Mouse (Mus musculus) embryonic facial prominence, embryonic 14.5 days (tissue): Measurements from ENCODE around the gene Mdp1. TPM values are rescaled to one million over a fixed set of nuclear protein-coding genes. Genes with fewer than 3 reads are reported as not detected.

ENCODE experiments used
- ATAC-seq: fragments of 200-750 bp; cut with Nextera tagmentation; 2 replicates; pipeline ENCODE4 v1.8.0; 2017; ENCODE audit warnings: low read depth, moderate number of reproducible peaks, moderate TSS enrichment
- DNase-seq: peaks from one replicate; pipeline ENCODE4 v3.0.0-alpha.2; 2015; ENCODE audit warnings: low spot score
- H3K27ac ChIP-seq: fragments of 300-500 bp; sonication (generic); replicated peaks from 2 replicates; pipeline ENCODE4 v1.5.1; 2014; ENCODE audit warnings: low read depth, mild to moderate bottlenecking, low read length, moderate library complexity
- H3K27me3 ChIP-seq: fragments of 300-500 bp; sonication (generic); replicated peaks from 2 replicates; pipeline ENCODE4 v1.6.1; 2014; ENCODE audit warnings: low read length; ENCODE audit not compliant: control insufficient read depth, insufficient read depth
- H3K36me3 ChIP-seq: fragments of 300-500 bp; sonication (generic); 2 replicates; pipeline ENCODE4 v1.6.1; 2014; ENCODE audit warnings: low read length, mixed read lengths; ENCODE audit not compliant: control insufficient read depth, insufficient read depth
- H3K4me1 ChIP-seq: fragments of 300-500 bp; sonication (generic); 2 replicates; pipeline ENCODE4 v1.6.1; 2014; ENCODE audit warnings: antibody characterized with exemption, low read length; ENCODE audit not compliant: control insufficient read depth, insufficient read depth
- H3K4me2 ChIP-seq: fragments of 300-500 bp; sonication (generic); 2 replicates; pipeline ENCODE4 v1.6.1; 2014; ENCODE audit warnings: low read depth, mild to moderate bottlenecking, low read length, moderate library complexity, mixed read lengths
- H3K4me3 ChIP-seq: fragments of 300-500 bp; sonication (generic); 2 replicates; pipeline ENCODE4 v1.5.1; 2014; ENCODE audit warnings: low read depth, mild to moderate bottlenecking, low read length
- H3K9ac ChIP-seq: fragments of 300-500 bp; sonication (generic); 2 replicates; pipeline ENCODE4 v1.6.1; 2014; ENCODE audit warnings: low read depth, mild to moderate bottlenecking, low read length, moderate library complexity, mixed read lengths
- H3K9me3 ChIP-seq: fragments of 300-500 bp; sonication (generic); 2 replicates; pipeline ENCODE4 v1.6.1; 2016; ENCODE audit warnings: low read length; ENCODE audit not compliant: control insufficient read depth
- whole genome bisulfite sequencing: fragments of 180-500 bp; shearing (Covaris S2); extraction: QIAGEN DNeasy Blood & Tissue Kit; methylation state at CpG from one replicate; pipeline ENCODE4 v1.1.7; 2014; 5-methylcytosine and 5-hydroxymethylcytosine counted together
- polyA plus RNA-seq: library from polyadenylated mRNA; unstranded; fragments of >200 nt; fragmentation: Nextera tagmentation; extraction: Ambion mirVana; gene quantifications from 2 replicates; pipeline ENCODE4 v1.2.1, GENCODE M21; 2014

Gene Mdp1
- 42.6 and 48.3 TPM in 2 replicates for polyA plus RNA-seq

- Histone ChIP-seq H3K4me2 (peak within 1 kb of the TSS; percentile 65), H3K4me1 (peaks cover 13% of the 10 kb centered on the region; the same call in 1 of the 2 replicates), H3K9me3 (no peaks in the 10 kb centered on the region), H3K27ac (peak within 1 kb of the TSS; percentile 84), H3K9ac (peak within 1 kb of the TSS; percentile 82), H3K36me3 (peaks cover 37% of the 10 kb centered on the region), H3K4me3 (peak within 1 kb of the TSS; percentile 78), H3K27me3 (no peaks in the 10 kb centered on the region)
- under 1% methylated on average over 37 of the region's 39 CpGs for WGBS
- DNase-seq (peak; percentile 95), ATAC-seq (peak; percentile 97)
Observed at GRCm38 (mm10) chr14:55659960-55660573, at the start of gene Mdp1. Gene Mdp1 (minus strand): TSS chr14:55660508.

DNA sequence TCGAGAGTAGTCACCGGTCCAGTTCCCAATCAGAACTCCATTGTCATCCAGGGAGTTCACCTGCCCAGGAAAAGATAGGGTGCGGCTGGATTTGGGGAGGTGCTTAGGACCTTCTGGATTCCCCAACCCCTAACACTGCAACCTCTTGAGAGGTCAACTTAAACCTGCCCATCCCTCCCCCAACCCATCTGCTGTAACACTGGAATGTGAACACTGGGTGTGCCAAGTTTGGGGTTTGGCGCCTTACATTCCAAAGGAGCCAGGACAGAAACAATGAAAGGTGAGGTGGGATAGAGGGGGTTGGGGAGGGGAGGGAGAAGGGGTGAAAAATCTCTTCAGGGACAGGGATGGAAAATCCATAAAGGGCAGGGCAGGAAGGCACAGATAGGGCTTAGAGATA lies 49.2 kb upstream of the Mdp1 start:
- no peak overlapping the region for H3K4me3 ChIP-seq
- WGBS, result 84% methylated on average over 4 of the region's 4 CpGs
- peaks cover 15% of the 10 kb centered on the region for H3K27me3 ChIP-seq
- no peaks in the 10 kb centered on the region; the same call in 1 of the 2 replicates for H3K4me1 ChIP-seq
- H3K9me3 ChIP-seq, result no peaks in the 10 kb centered on the region
- H3K9ac ChIP-seq, result no peak overlapping the region
- H3K36me3 ChIP-seq, result no peaks in the 10 kb centered on the region
- ATAC-seq (no peak), DNase-seq (no peak)
- no peak overlapping the region for H3K4me2 ChIP-seq
- H3K27ac ChIP-seq, result no peak overlapping the region

- DNase-seq (no peak), ATAC-seq (no peak)
- Histone ChIP-seq H3K4me3 (no peak overlapping the region), H3K4me1 (no peaks in the 10 kb centered on the region), H3K27me3 (peaks cover 6% of the 10 kb centered on the region), H3K4me2 (no peak overlapping the region), H3K27ac (no peak overlapping the region), H3K9ac (no peak overlapping the region), H3K36me3 (no peaks in the 10 kb centered on the region), H3K9me3 (no peaks in the 10 kb centered on the region)
- 85% methylated on average over 5 of the region's 5 CpGs for WGBS
Observed at GRCm38 (mm10) chr14:55707397-55707796, 47.1 kb upstream of the Mdp1 start.

DNA sequence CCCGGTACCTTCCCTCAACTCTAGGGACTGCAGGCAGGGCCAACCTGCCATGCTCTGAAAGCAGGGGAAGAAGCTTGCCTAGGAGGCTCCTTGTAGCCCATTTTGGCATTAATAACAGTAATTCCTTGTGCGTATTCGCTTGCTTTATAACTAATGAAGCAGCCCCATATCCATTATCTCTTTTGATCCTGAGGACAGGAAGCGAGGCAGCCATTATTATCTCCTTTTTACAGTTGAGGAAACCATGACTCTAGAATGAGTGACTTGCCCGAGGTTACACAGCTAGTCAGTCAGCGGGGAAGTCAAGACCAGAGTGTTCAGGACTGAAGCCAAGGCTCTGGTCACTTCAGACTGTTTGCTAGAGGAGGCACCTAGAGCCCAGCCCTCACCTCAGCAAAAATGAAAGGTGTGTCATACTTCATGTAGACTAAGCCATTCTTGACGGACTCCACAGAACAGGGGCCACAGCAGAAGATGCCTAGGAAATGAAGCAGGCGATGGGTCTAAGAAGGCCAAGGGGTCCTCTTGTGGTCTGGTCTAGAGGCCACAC lies 45.8 kb upstream of the Mdp1 start:
- DNase-seq (no peak), ATAC-seq (no peak)
- Histone ChIP-seq H3K4me3 (no peak overlapping the region), H3K27ac (no peak overlapping the region), H3K4me2 (no peak overlapping the region), H3K4me1 (no peaks in the 10 kb centered on the region), H3K36me3 (no peaks in the 10 kb centered on the region), H3K27me3 (no peaks in the 10 kb centered on the region), H3K9me3 (no peaks in the 10 kb centered on the region), H3K9ac (no peak overlapping the region)
- 89% methylated on average over 8 of the region's 8 CpGs for WGBS

DNA sequence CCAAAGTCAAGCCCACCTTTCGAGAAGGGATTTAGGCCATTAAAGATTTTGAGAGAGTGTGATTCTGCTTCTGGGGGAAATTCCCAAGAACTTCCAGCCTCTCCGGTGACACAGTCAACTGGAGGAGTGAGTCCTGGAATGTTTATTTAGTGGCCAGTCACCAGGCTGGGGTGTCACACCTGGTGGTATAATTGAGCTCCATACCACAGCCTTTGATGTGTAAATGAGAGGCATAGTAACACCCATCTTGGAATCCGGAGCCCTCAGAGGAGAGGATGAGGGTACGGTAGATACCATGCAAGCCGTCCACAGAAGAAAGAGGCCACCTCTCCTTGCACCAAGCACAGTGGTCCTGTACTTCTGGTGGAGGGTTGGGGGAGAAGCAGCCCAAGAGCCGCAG lies 42.5 kb upstream of the Mdp1 start:
- Histone ChIP-seq H3K9me3 (no peaks in the 10 kb centered on the region), H3K4me3 (no peak overlapping the region), H3K4me1 (no peaks in the 10 kb centered on the region), H3K4me2 (no peak overlapping the region), H3K36me3 (no peaks in the 10 kb centered on the region), H3K9ac (no peak overlapping the region), H3K27me3 (no peaks in the 10 kb centered on the region), H3K27ac (no peak overlapping the region)
- 62% methylated on average over 6 of the region's 6 CpGs for WGBS
- DNase-seq (no peak), ATAC-seq (no peak)

- H3K27me3 ChIP-seq, result no peaks in the 10 kb centered on the region
- no peaks in the 10 kb centered on the region for H3K9me3 ChIP-seq
- no peak overlapping the region for H3K4me3 ChIP-seq
- no peak overlapping the region for H3K4me2 ChIP-seq
- DNase-seq, result no peak
- H3K27ac ChIP-seq, result no peak overlapping the region
- no peak overlapping the region for H3K9ac ChIP-seq
- 55% methylated on average over 8 of the region's 9 CpGs for WGBS
- ATAC-seq, result no peak
- no peaks in the 10 kb centered on the region for H3K4me1 ChIP-seq
- no peaks in the 10 kb centered on the region for H3K36me3 ChIP-seq
Observed at GRCm38 (mm10) chr14:55701131-55701530, 40.8 kb upstream of the Mdp1 start.

- H3K4me2 ChIP-seq, result no peak overlapping the region
- no peaks in the 10 kb centered on the region for H3K27me3 ChIP-seq
- no peaks in the 10 kb centered on the region for H3K36me3 ChIP-seq
- WGBS, result 85% methylated on average over 4 of the region's 4 CpGs
- ATAC-seq, result no peak
- no peaks in the 10 kb centered on the region for H3K9me3 ChIP-seq
- no peak overlapping the region for H3K4me3 ChIP-seq
- no peaks in the 10 kb centered on the region for H3K4me1 ChIP-seq
- no peak for DNase-seq
- no peak overlapping the region for H3K27ac ChIP-seq
- H3K9ac ChIP-seq, result no peak overlapping the region
Observed at GRCm38 (mm10) chr14:55697226-55697625, 36.9 kb upstream of the Mdp1 start.

DNA sequence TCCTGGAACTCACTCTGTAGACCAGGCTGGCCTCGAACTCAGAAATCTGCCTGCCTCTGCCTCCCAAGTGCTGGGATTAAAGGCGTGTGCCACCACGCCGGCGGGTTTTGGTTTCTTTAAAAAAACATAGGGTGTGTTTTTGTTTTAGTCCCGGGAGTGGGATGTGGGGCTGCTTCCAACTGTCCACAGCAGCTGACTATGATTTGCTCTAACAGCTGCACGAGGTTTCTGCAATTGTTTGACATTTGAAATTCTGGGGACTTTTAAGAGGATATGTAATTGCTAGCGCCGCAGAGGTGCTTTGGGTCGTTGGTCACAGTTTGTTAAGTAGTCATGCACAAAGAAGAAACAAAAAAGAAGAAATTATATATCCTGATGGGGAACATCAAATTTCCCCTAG lies 29.1 kb upstream of the Mdp1 start:
- Histone ChIP-seq H3K4me2 (no peak overlapping the region), H3K27ac (no peak overlapping the region), H3K9me3 (no peaks in the 10 kb centered on the region), H3K36me3 (no peaks in the 10 kb centered on the region), H3K4me1 (no peaks in the 10 kb centered on the region), H3K4me3 (no peak overlapping the region), H3K27me3 (no peaks in the 10 kb centered on the region), H3K9ac (no peak overlapping the region)
- ATAC-seq (no peak), DNase-seq (peak; percentile 39)
- WGBS, result 65% methylated on average over 10 of the region's 10 CpGs

DNA sequence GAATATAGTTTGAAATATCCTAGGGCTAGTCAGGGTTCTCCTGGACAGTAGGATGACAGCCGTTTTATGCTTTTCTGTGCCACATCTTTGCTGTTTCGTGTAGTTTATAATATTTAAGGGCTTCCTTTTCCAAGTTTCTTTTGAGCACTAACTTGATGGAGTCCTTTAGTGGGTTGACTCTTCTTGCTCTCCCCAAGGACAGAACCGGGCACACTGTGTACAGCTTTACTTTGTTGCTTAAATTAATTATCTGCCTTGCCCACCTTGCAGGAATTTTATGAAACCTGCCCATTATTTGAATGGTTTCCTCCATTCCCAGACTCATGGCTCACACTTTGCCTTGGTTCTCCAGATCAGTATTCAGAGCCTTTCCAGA lies 21.8 kb upstream of the Mdp1 start:
- peak; percentile 19 for ATAC-seq
- H3K36me3 ChIP-seq, result peaks cover 36% of the 10 kb centered on the region
- 12% methylated on average over 3 of the region's 3 CpGs for WGBS

More for the DNA sequence above, 21.8 kb upstream of the Mdp1 start:
- Histone ChIP-seq H3K4me1 (no peaks in the 10 kb centered on the region), H3K4me3 (peak overlapping the region; percentile 81), H3K9me3 (no peaks in the 10 kb centered on the region), H3K9ac (peak overlapping the region; percentile 84), H3K27me3 (no peaks in the 10 kb centered on the region), H3K4me2 (peak overlapping the region; percentile 82), H3K27ac (peak overlapping the region; percentile 92)
- no peak for DNase-seq
